Mouse (Mus musculus): ENCODE measurements around the gene Ccne1. TPM values are rescaled to one million over a fixed set of nuclear protein-coding genes. Genes with fewer than 3 reads are reported as not detected.
A peak's percentile ranks its signal among the peaks of the same experiment; 100 is the strongest.

Gene Ccne1
- total and polyA plus RNA-seq, 3 experiments, result 15.9 to 50.9 (median 26.6) TPM

DNA sequence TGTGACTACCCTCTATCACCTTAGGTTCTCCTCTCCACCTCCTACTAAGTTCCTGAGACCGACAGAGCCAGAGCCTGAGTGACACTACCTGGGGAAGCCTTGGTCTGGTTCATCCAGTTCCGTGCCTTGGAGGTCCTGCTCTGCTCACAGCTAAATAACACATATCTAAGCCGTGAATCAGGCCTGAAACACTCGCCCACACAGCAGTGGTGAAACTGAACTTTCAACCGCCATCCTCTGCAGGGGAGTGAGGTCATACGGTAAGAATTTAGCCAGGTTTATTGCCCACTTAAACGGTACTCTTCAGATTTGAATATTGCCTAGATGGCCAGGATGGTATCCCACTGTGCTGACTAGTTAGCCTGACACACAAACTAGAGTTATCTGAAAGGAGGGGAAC, 30.1 kb downstream of the Ccne1 start:
- Histone ChIP-seq H3K4me1 (ENCODE audit: insufficient read depth, low read depth, low read length) (no peaks in the 10 kb centered on the region), H3K36me3 (replicated peaks) (no peaks in the 10 kb centered on the region), H3K4me3 (ENCODE audit: low read depth, low read length) (no peak overlapping the region), H3K9me3 (replicated peaks) (no peaks in the 10 kb centered on the region), H3K27me3 (ENCODE audit: insufficient read depth, low read length) (peaks cover 4% of the 10 kb centered on the region; the same call in 1 of the 2 replicates)
- ATAC-seq (ENCODE audit: extremely low read depth, insufficient number of reproducible peaks, low FRiP score, poor library complexity, severe bottlenecking), result no peak
- DNase-seq (ENCODE audit: low spot score), result no peak
- no peak for TF ChIP-seq TAL1 (conservative IDR thresholded peaks at IDR 0.05; ENCODE audit: low read depth, low read length)
- TF ChIP-seq POLR2AphosphoS5 (IDR thresholded peaks at IDR 0.05; ENCODE audit: insufficient replicate concordance, low read depth, low read length), result no peak
- no peak for TF ChIP-seq GATA1 (IDR thresholded peaks at IDR 0.05; ENCODE audit: borderline replicate concordance, low read length)
- no peak for TF ChIP-seq CTCF (IDR thresholded peaks at IDR 0.05; ENCODE audit: low read depth, low read length)
- no peak for TF ChIP-seq GATA2 (IDR thresholded peaks at IDR 0.05; ENCODE audit: borderline replicate concordance, low read depth, low read length)

DNA sequence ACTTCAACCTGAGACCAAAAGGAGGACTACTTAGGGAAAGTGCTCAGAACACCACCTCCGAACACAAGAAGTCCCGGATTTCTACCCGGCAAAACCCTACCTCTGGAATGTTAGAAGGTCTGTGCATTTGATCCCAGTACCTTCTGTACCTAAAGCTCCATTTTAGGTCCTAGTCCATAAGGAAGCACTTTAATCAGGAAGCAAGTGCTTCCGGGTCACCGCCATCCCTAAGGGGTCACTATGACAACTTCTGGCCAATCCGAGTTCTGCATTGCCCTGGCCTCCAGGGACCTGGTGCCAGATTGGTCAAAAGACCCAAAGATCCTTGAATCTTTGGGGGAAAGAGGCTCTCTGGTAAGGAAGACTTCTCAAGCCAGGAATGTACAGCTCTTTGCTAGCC, 31.8 kb downstream of the Ccne1 start:
- H3K36me3 ChIP-seq (replicated peaks), result no peaks in the 10 kb centered on the region
- H3K4me3 ChIP-seq (ENCODE audit: low read depth, low read length), result no peak overlapping the region
- TF ChIP-seq TAL1 (conservative IDR thresholded peaks at IDR 0.05; ENCODE audit: low read depth, low read length), result no peak
- no peak for TF ChIP-seq CTCF (IDR thresholded peaks at IDR 0.05; ENCODE audit: low read depth, low read length)
- no peak for TF ChIP-seq POLR2AphosphoS5 (IDR thresholded peaks at IDR 0.05; ENCODE audit: insufficient replicate concordance, low read depth, low read length)
- no peak for TF ChIP-seq GATA2 (IDR thresholded peaks at IDR 0.05; ENCODE audit: borderline replicate concordance, low read depth, low read length)
- TF ChIP-seq GATA1 (IDR thresholded peaks at IDR 0.05; ENCODE audit: borderline replicate concordance, low read length), result no peak
- no peak for DNase-seq (ENCODE audit: low spot score)
- no peaks in the 10 kb centered on the region for H3K9me3 ChIP-seq (replicated peaks)
- no peak for ATAC-seq (ENCODE audit: extremely low read depth, insufficient number of reproducible peaks, low FRiP score, poor library complexity, severe bottlenecking)
- H3K27me3 ChIP-seq (ENCODE audit: insufficient read depth, low read length), result peaks cover 4% of the 10 kb centered on the region; the same call in 1 of the 2 replicates
- no peaks in the 10 kb centered on the region for H3K4me1 ChIP-seq (ENCODE audit: insufficient read depth, low read depth, low read length)

DNA sequence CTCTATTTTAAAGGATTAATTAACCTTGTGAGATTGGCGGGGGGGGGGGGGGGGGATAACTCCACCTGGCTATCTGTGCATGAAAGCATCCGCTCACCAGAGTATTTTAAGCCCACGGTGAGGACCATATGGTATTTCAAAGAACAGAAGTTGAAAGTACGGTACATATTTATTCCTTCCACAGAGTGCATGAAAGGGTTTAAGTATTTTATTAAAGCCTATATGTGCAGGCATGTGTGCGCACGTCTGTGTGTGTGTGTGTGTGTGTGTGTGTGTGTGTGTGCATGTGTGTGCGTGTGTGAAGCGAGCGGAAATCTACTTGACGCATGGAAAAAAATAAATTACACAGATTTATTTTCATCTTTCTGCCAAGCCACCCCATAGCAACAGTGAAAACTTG, 32.4 kb downstream of the Ccne1 start:
- TF ChIP-seq CTCF (IDR thresholded peaks at IDR 0.05; ENCODE audit: low read depth, low read length), result no peak
- TF ChIP-seq TAL1 (conservative IDR thresholded peaks at IDR 0.05; ENCODE audit: low read depth, low read length), result no peak
- no peak for TF ChIP-seq POLR2AphosphoS5 (IDR thresholded peaks at IDR 0.05; ENCODE audit: insufficient replicate concordance, low read depth, low read length)
- no peak for TF ChIP-seq GATA2 (IDR thresholded peaks at IDR 0.05; ENCODE audit: borderline replicate concordance, low read depth, low read length)
- TF ChIP-seq GATA1 (IDR thresholded peaks at IDR 0.05; ENCODE audit: borderline replicate concordance, low read length), result no peak
- H3K4me1 ChIP-seq (ENCODE audit: insufficient read depth, low read depth, low read length), result no peaks in the 10 kb centered on the region
- ATAC-seq (ENCODE audit: extremely low read depth, insufficient number of reproducible peaks, low FRiP score, poor library complexity, severe bottlenecking) (no peak), DNase-seq (ENCODE audit: low spot score) (no peak)
- H3K36me3 ChIP-seq (replicated peaks), result no peaks in the 10 kb centered on the region
- H3K27me3 ChIP-seq (ENCODE audit: insufficient read depth, low read length), result peaks cover 4% of the 10 kb centered on the region; the same call in 1 of the 2 replicates
- no peaks in the 10 kb centered on the region for H3K9me3 ChIP-seq (replicated peaks)
- no peak overlapping the region for H3K4me3 ChIP-seq (ENCODE audit: low read depth, low read length)

DNA sequence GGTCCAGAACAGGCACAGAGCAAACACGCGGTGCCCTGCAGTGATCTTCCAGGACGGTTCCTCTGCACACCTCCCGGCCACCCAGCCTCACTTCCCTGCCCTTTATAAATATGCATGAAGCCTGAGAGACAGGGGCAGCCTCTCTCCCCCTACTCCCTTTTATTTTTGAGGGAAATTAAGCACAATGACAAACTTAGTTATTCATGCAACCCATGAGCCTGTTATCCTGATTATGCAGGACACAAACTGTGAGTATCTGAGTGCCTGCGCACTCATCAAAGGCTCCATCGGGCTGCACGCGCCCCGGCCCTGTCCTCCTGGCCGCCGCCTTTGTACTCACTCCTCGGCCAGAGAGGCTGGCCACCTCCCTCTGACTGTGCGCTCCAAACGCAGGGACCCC, 32.8 kb downstream of the Ccne1 start:
- no peaks in the 10 kb centered on the region for H3K36me3 ChIP-seq (replicated peaks)
- TF ChIP-seq TAL1 (conservative IDR thresholded peaks at IDR 0.05; ENCODE audit: low read depth, low read length) (no peak), GATA2 (IDR thresholded peaks at IDR 0.05; ENCODE audit: borderline replicate concordance, low read depth, low read length) (no peak), CTCF (IDR thresholded peaks at IDR 0.05; ENCODE audit: low read depth, low read length) (no peak), GATA1 (IDR thresholded peaks at IDR 0.05; ENCODE audit: borderline replicate concordance, low read length) (no peak), POLR2AphosphoS5 (IDR thresholded peaks at IDR 0.05; ENCODE audit: insufficient replicate concordance, low read depth, low read length) (no peak)
- ATAC-seq (ENCODE audit: extremely low read depth, insufficient number of reproducible peaks, low FRiP score, poor library complexity, severe bottlenecking), result no peak
- H3K27me3 ChIP-seq (ENCODE audit: insufficient read depth, low read length), result peaks cover 4% of the 10 kb centered on the region; the same call in 1 of the 2 replicates
- no peak for DNase-seq (ENCODE audit: low spot score)
- no peaks in the 10 kb centered on the region for H3K4me1 ChIP-seq (ENCODE audit: insufficient read depth, low read depth, low read length)
- H3K4me3 ChIP-seq (ENCODE audit: low read depth, low read length), result no peak overlapping the region
- no peaks in the 10 kb centered on the region for H3K9me3 ChIP-seq (replicated peaks)

DNA sequence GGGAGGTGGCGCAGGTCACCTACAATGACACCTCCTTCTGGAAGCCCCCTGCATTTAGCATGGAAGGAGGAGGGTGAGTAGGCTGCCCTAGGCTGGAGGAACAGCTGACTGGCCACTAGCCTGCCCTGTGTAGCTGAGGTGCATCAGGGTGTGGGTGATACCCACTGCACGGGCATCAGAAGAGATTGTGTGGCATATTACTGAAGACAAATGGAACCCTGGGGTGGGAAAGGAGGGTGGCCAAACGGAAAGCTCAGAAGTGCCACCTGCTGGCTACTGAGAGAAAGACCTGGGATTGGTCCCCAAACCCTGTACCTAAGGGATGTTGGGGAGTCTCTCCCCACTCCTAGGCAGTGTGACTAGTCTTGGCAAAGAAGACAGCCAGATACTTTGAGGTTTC, 33.6 kb downstream of the Ccne1 start:
- peak; percentile 33 for DNase-seq (ENCODE audit: low spot score)

DNA sequence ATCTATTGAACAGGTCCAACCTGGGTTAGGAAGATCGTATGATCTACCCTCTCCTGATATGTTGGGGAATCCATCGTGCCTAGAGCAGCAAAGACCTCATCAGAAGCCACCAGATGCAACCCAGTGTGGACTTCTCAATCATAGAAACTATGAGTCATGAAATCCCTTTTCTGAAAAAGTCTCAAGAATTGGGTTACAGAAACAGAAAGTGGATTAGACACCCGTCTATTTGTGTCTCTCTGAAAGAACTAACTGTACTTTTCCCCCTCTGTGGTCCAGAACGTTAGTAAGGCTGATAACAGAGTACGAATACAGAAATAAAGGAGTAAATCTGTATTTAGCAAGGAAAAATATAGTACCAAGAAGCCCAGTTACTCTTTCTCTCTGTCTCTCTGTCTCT, 36.3 kb downstream of the Ccne1 start:
- TF ChIP-seq GATA2 (IDR thresholded peaks at IDR 0.05; ENCODE audit: borderline replicate concordance, low read depth, low read length) (no peak), GATA1 (IDR thresholded peaks at IDR 0.05; ENCODE audit: borderline replicate concordance, low read length) (no peak), CTCF (IDR thresholded peaks at IDR 0.05; ENCODE audit: low read depth, low read length) (no peak), POLR2AphosphoS5 (IDR thresholded peaks at IDR 0.05; ENCODE audit: insufficient replicate concordance, low read depth, low read length) (no peak), TAL1 (conservative IDR thresholded peaks at IDR 0.05; ENCODE audit: low read depth, low read length) (no peak)
- DNase-seq (ENCODE audit: low spot score) (no peak), ATAC-seq (ENCODE audit: extremely low read depth, insufficient number of reproducible peaks, low FRiP score, poor library complexity, severe bottlenecking) (no peak)
- no peak overlapping the region for H3K4me3 ChIP-seq (ENCODE audit: low read depth, low read length)
- peaks cover 6% of the 10 kb centered on the region; the same call in 1 of the 2 replicates for H3K27me3 ChIP-seq (ENCODE audit: insufficient read depth, low read length)
- no peaks in the 10 kb centered on the region for H3K4me1 ChIP-seq (ENCODE audit: insufficient read depth, low read depth, low read length)
- no peaks in the 10 kb centered on the region for H3K36me3 ChIP-seq (replicated peaks)
- H3K9me3 ChIP-seq (replicated peaks), result no peaks in the 10 kb centered on the region

More for the DNA sequence above, 33.6 kb downstream of the Ccne1 start:
- Histone ChIP-seq H3K4me1 (ENCODE audit: insufficient read depth, low read depth, low read length) (no peaks in the 10 kb centered on the region), H3K36me3 (replicated peaks) (no peaks in the 10 kb centered on the region), H3K27me3 (ENCODE audit: insufficient read depth, low read length) (peaks cover 4% of the 10 kb centered on the region; the same call in 1 of the 2 replicates), H3K4me3 (ENCODE audit: low read depth, low read length) (no peak overlapping the region), H3K9me3 (replicated peaks) (no peaks in the 10 kb centered on the region)
- TF ChIP-seq CTCF (IDR thresholded peaks at IDR 0.05; ENCODE audit: low read depth, low read length) (peak; percentile 26; the same call in 1 of the 2 replicates), POLR2AphosphoS5 (IDR thresholded peaks at IDR 0.05; ENCODE audit: insufficient replicate concordance, low read depth, low read length) (no peak), TAL1 (conservative IDR thresholded peaks at IDR 0.05; ENCODE audit: low read depth, low read length) (no peak)
- ATAC-seq (ENCODE audit: extremely low read depth, insufficient number of reproducible peaks, low FRiP score, poor library complexity, severe bottlenecking), result peak; percentile 49; the same call in 1 of the 2 replicates

Measured in G1E (cell line).